Mouse (Mus musculus) layer of hippocampus, postnatal 10 days (tissue): ENCODE results near the gene Ubtf. TPM values are rescaled to one million over a fixed set of nuclear protein-coding genes. Genes with fewer than 3 reads are reported as not detected.

ENCODE experiments used
- DNase-seq, 2 experiments: peaks; one replicate each; pipeline ENCODE4 v3.0.0; 2021; ENCODE audit warnings: low spot score in 2 of 2
- total RNA-seq, 2 experiments: library from RNA; stranded (reverse); gene quantifications; 2 replicates each; pipeline ENCODE4 v1.2.3; 2021

Ubtf gene
- total RNA-seq, 2 experiments from 2014 or later = 112 to 125 TPM

- DNase-seq = no peak
Measured at GRCm38 (mm10) chr11:102347683-102348082, 28.1 kb upstream of the Ubtf start.

GRCm38 (mm10) chr11:102346926-102347325, 27.4 kb upstream of the Ubtf start:
- DNase-seq = no peak

GRCm38 (mm10) chr11:102344458-102344857, 24.9 kb upstream of the Ubtf start:
- no peak for DNase-seq

- no peak for DNase-seq
Measured at GRCm38 (mm10) chr11:102342742-102343141, 23.2 kb upstream of the Ubtf start.

GRCm38 (mm10) chr11:102341101-102341500, 21.6 kb upstream of the Ubtf start:
- DNase-seq = no peak

- no peak for DNase-seq
Measured at GRCm38 (mm10) chr11:102339624-102340023, 20.1 kb upstream of the Ubtf start.

GRCm38 (mm10) chr11:102339195-102339594, 19.7 kb upstream of the Ubtf start:
- DNase-seq = no peak

- DNase-seq = peak; percentile 50 to 60
Measured at GRCm38 (mm10) chr11:102338561-102338960, 19.0 kb upstream of the Ubtf start.

GRCm38 (mm10) chr11:102337921-102338320, 18.4 kb upstream of the Ubtf start:
- DNase-seq = no peak

GRCm38 (mm10) chr11:102336191-102336590, 16.6 kb upstream of the Ubtf start:
- DNase-seq = no peak

GRCm38 (mm10) chr11:102334973-102335700, 15.6 kb upstream of the Ubtf start:
- DNase-seq = no peak

GRCm38 (mm10) chr11:102334010-102334409, 14.5 kb upstream of the Ubtf start:
- DNase-seq = no peak

- no peak for DNase-seq
Measured at GRCm38 (mm10) chr11:102333061-102333460, 13.5 kb upstream of the Ubtf start.

- DNase-seq = no peak
Measured at GRCm38 (mm10) chr11:102331806-102332205, 12.3 kb upstream of the Ubtf start.

- DNase-seq = no peak
Measured at GRCm38 (mm10) chr11:102330039-102330438, 10.5 kb upstream of the Ubtf start.

- no peak for DNase-seq
Measured at GRCm38 (mm10) chr11:102329518-102329917, 10.0 kb upstream of the Ubtf start.

GRCm38 (mm10) chr11:102327839-102328238, 8.3 kb upstream of the Ubtf start:
- no peak for DNase-seq

- no peak for DNase-seq
Measured at GRCm38 (mm10) chr11:102327250-102327649, 7.7 kb upstream of the Ubtf start.

- no peak for DNase-seq
Measured at GRCm38 (mm10) chr11:102323516-102323915, 4.0 kb upstream of the Ubtf start.

GRCm38 (mm10) chr11:102321931-102322330, 2.4 kb upstream of the Ubtf start:
- no peak for DNase-seq

- peak; percentile 80 to 81 for DNase-seq
Measured at GRCm38 (mm10) chr11:102320686-102321005, 1.1 kb upstream of the Ubtf start.

- DNase-seq = peak; percentile 83 to 89
Measured at GRCm38 (mm10) chr11:102319941-102320685, 571 bp upstream of the Ubtf start.
